Mouse (Mus musculus) limb, embryonic 11.5 days (tissue): Measurements from ENCODE around the gene Armc2. TPM values are rescaled to one million over a fixed set of nuclear protein-coding genes. Genes with fewer than 3 reads are reported as not detected.

Experiments used
- ATAC-seq: fragments of 200-750 bp; cut with Nextera tagmentation; 2 replicates; pipeline ENCODE4 v1.8.0; 2017; ENCODE audit warnings: low read depth; ENCODE audit not compliant: insufficient number of reproducible peaks, low FRiP score, low TSS enrichment
- DNase-seq: peaks from one replicate; pipeline ENCODE4 v3.0.0-alpha.2; 2015; ENCODE audit warnings: low spot score
- H3K27ac ChIP-seq: fragments of 300-500 bp; sonication (generic); replicated peaks from 2 replicates; pipeline ENCODE4 v1.5.1; 2014; ENCODE audit warnings: low read depth, mild to moderate bottlenecking, low read length
- H3K27me3 ChIP-seq: fragments of 300-500 bp; sonication (generic); 2 replicates; pipeline ENCODE4 v1.6.1; 2014; ENCODE audit warnings: mild to moderate bottlenecking, low read length, mixed read lengths; ENCODE audit not compliant: control insufficient read depth, insufficient read depth
- H3K36me3 ChIP-seq: fragments of 300-500 bp; sonication (generic); 2 replicates; pipeline ENCODE4 v1.6.1; 2014; ENCODE audit warnings: mild to moderate bottlenecking, low read length, moderate library complexity, mixed read lengths; ENCODE audit not compliant: control insufficient read depth, insufficient read depth
- H3K4me1 ChIP-seq: fragments of 300-500 bp; sonication (generic); 2 replicates; pipeline ENCODE4 v1.6.1; 2014; ENCODE audit warnings: low read length, mixed read lengths; ENCODE audit not compliant: control insufficient read depth, insufficient read depth
- H3K4me2 ChIP-seq: fragments of 300-500 bp; sonication (generic); 2 replicates; pipeline ENCODE4 v1.6.1; 2014; ENCODE audit warnings: low read depth, mild to moderate bottlenecking, moderate library complexity; ENCODE audit not compliant: severe bottlenecking
- H3K4me3 ChIP-seq: fragments of 300-500 bp; sonication (generic); 2 replicates; pipeline ENCODE4 v1.5.1; 2014; ENCODE audit warnings: low read depth, low read length
- H3K9ac ChIP-seq: fragments of 300-500 bp; sonication (generic); 2 replicates; pipeline ENCODE4 v1.6.1; 2014; ENCODE audit warnings: mild to moderate bottlenecking, low read length
- H3K9me3 ChIP-seq: fragments of 300-500 bp; sonication (generic); 2 replicates; pipeline ENCODE4 v1.6.1; 2016; ENCODE audit warnings: low read length; ENCODE audit not compliant: control insufficient read depth
- WGBS: fragments of 180-500 bp; shearing (Covaris S2); extraction: QIAGEN DNeasy Blood & Tissue Kit; methylation state at CpG from one replicate; pipeline ENCODE4 v1.1.7; 2014; 5-methylcytosine and 5-hydroxymethylcytosine counted together
- polyA plus RNA-seq: library from polyadenylated mRNA; unstranded; fragments of >200 nt; fragmentation: Nextera tagmentation; extraction: Ambion mirVana; gene quantifications from 2 replicates; pipeline ENCODE4 v1.2.1, GENCODE M21; 2014

Gene Armc2
- polyA plus RNA-seq, 1 experiment from 2014 or later: 7.0 TPM

DNA sequence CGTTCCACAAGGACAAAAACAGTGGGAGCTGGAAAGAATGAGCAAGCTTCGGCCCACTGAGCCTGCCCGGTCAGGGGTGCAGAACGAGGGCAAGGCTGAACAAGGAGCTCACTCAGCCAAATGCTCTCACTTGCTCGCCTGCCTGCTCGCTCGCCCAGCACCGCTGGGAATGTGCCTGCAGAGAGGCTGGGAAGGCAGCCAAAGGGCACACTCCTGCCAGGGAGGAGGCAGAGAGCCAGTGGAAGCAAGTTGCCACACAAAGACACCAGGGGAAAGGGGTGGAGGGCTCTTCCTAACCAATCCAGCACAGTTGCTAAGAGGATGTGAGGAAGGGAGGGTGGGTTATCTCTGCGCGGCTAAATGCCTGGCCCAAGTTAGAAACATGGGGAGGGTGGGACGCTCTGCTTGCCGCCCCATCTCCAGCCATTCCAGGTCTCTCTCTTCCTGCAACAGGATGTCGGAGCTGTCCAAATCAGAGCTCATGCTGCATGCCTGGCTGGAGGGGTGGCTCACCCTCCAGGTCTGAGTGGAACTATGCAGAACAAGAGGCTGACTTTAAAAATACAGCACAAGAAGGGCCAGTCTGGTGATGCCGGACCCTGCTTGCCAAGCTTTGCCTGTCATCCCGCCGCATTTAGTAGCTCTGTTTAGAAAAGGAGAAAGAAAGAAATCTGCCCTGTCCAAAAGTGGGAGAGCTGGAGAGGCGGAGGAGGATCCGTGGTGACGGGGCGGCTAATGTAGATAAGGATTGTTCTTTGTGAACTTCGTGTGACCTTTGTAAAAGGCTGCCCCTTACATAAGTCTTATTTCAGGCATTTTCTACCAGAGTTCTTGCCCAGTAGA is 83.4 kb downstream of the Armc2 start:
- DNase-seq (peak; percentile 38), ATAC-seq (no peak)
- Histone ChIP-seq H3K4me3 (no peak overlapping the region), H3K9ac (no peak overlapping the region), H3K4me2 (no peak overlapping the region), H3K36me3 (no peaks in the 10 kb centered on the region), H3K27ac (peak overlapping the region; percentile 38; the same call in 1 of the 2 replicates), H3K4me1 (peaks cover 5% of the 10 kb centered on the region), H3K9me3 (no peaks in the 10 kb centered on the region), H3K27me3 (no peaks in the 10 kb centered on the region)
- 38% methylated on average over 21 of the region's 21 CpGs for WGBS

DNA sequence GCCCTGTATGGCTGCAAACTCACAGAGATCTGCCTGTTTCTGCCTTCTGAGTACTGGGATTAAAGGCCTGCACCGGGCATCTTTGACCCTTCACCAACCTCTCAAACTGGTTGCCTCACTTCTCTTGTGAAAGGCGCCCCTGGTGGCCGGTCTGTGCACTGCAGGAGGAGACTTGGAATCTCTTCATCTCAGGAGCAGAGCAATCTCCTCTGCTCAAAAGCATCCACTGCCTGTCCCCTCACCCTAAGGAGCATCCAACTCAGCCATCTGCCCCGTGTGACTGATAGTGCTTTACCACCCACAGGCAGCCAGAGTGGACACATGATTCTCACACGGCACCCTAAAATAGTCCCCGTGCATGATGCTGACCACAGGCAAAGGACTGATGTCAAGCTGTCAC is 84.7 kb downstream of the Armc2 start:
- Histone ChIP-seq H3K9me3 (no peaks in the 10 kb centered on the region), H3K4me1 (peaks cover 5% of the 10 kb centered on the region), H3K4me3 (no peak overlapping the region), H3K27ac (no peak overlapping the region), H3K36me3 (no peaks in the 10 kb centered on the region), H3K27me3 (no peaks in the 10 kb centered on the region), H3K9ac (no peak overlapping the region), H3K4me2 (no peak overlapping the region)
- peak; percentile 55 for DNase-seq
- WGBS: 65% methylated on average over 6 of the region's 6 CpGs
- ATAC-seq: no peak

DNA sequence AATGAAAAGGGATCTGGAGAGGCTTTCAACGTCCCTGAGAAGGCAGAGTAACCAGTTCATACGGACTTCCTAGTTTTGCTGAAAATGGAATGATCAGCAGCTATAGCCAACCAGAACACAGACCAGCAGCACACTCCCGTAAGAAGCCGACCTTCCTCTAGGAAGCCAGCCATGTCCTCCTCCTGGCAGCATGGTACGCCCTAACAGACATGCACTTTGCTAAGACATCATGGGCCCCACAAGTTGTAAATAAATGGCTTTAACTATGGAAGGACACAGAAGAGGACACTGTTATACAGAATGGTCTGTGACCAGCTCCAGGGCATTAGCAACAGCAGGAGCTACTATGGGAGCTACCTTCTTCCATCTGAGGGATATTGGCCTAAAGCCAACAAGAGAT is 85.3 kb downstream of the Armc2 start:
- H3K27ac ChIP-seq: no peak overlapping the region
- WGBS: 96% methylated on average over 5 of the region's 5 CpGs
- H3K4me1 ChIP-seq: peaks cover 5% of the 10 kb centered on the region
- H3K36me3 ChIP-seq: no peaks in the 10 kb centered on the region
- no peaks in the 10 kb centered on the region for H3K9me3 ChIP-seq
- H3K27me3 ChIP-seq: no peaks in the 10 kb centered on the region
- H3K4me3 ChIP-seq: no peak overlapping the region
- no peak for ATAC-seq
- no peak overlapping the region for H3K4me2 ChIP-seq
- DNase-seq: no peak
- no peak overlapping the region for H3K9ac ChIP-seq

DNA sequence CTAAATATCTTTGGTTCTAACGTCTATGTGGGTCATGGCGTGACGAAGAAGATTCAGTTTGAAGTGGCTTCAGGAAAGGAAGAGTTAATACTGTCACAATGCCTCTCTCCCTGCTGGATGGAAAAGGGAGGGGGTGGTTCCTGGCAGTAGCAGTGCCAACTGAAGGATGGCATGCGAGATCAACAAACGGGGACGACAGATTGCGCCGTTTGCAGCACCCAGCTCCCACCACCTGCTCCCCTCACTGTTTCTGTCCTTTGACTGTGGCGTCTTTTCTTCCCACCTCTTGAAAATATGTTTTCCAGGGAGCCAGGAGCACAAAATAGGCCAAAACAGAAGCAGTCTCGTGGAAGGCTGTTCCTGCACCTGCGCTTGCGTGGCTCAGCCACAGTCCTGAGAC is 86.3 kb downstream of the Armc2 start:
- Histone ChIP-seq H3K27ac (no peak overlapping the region), H3K4me3 (no peak overlapping the region), H3K4me1 (peaks cover 5% of the 10 kb centered on the region), H3K9ac (no peak overlapping the region), H3K36me3 (no peaks in the 10 kb centered on the region), H3K4me2 (no peak overlapping the region), H3K27me3 (no peaks in the 10 kb centered on the region), H3K9me3 (no peaks in the 10 kb centered on the region)
- DNase-seq (no peak), ATAC-seq (no peak)
- WGBS: 88% methylated on average over 12 of the region's 12 CpGs

DNA sequence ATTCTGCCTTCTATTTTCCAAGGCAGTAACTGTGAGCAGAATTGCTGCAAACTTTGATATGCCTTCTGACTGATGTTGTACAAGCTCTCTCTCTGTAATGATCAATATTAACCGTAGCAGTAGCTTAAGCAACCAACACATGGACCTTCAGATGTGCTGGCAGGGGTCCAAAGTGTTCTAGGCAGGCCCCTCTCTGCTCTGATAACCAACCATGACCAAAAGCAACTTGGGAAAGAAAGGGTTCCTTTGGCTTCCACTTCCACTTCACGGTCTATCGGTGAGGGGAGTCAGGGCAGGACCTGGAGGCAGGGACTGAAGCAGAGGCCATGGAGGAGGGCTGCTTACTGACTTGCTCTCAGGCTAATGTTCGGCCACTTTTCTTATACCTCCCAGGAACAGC is 87.3 kb downstream of the Armc2 start:
- Histone ChIP-seq H3K9me3 (no peaks in the 10 kb centered on the region), H3K4me2 (no peak overlapping the region), H3K36me3 (no peaks in the 10 kb centered on the region; the same call in 1 of the 2 replicates), H3K9ac (no peak overlapping the region), H3K27ac (no peak overlapping the region), H3K4me1 (peaks cover 5% of the 10 kb centered on the region), H3K27me3 (no peaks in the 10 kb centered on the region), H3K4me3 (no peak overlapping the region)
- WGBS: 88% methylated on average over 4 of the region's 4 CpGs
- ATAC-seq (no peak), DNase-seq (no peak)

DNA sequence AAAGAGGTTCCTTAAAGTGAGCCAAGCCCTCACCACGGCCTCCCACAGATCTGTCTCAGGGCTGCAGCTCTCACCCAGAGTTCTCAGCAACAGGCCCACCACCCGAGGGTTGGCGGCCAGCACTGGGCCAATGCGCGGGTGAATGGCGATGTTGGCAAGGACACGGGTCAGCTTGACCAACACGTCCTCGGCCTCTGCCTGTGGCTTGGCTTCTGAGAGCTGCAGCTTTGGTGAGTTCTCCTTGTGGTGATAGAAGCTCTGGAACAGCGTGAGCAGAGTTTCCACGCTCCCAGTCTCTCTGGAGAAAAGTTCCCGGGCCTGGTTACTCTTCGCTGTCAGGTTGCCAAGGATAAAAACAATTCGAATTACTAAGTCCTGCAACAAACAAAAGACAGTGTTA is 91.5 kb downstream of the Armc2 start:
- no peak overlapping the region for H3K27ac ChIP-seq
- no peaks in the 10 kb centered on the region; the same call in 1 of the 2 replicates for H3K36me3 ChIP-seq
- ATAC-seq: no peak
- DNase-seq: no peak
- no peak overlapping the region for H3K4me2 ChIP-seq
- H3K9ac ChIP-seq: no peak overlapping the region
- no peaks in the 10 kb centered on the region for H3K27me3 ChIP-seq
- H3K4me1 ChIP-seq: no peaks in the 10 kb centered on the region
- H3K9me3 ChIP-seq: no peaks in the 10 kb centered on the region
- no peak overlapping the region for H3K4me3 ChIP-seq
- 93% methylated on average over 14 of the region's 14 CpGs for WGBS

DNA sequence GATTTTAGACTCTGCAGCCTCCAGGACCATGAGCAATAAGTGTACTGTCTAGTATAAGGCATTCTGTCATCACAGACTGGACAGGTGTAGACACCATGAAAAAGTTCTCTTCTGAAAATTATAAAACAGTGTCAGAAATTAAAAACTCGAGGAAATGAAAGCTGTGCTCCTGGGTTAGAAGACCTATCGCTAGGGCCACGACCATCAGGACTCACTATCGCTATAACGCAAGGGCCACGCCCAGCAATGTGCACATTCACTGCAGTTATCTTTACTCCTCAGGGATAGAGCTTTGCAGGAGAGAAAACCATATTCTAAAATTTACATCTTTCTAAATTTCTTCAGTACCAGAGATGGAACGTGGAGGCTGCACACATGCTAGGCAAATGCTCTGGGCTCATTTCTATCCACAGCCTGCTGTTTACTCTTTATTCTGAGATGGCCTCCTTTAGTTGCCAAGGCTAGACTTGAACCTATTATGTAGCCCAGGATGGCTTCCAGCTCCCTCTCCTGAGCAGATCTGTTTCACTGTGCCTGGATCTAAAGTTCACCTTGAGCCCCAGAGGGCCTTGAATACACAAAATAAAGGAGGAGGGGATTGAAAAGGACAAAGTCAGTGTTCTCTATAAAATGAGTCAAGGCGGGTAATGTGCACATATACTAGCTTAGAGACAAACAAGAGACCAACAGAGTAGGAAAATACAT is 105.8 kb downstream of the Armc2 start:
- Histone ChIP-seq H3K27me3 (no peaks in the 10 kb centered on the region), H3K4me2 (no peak overlapping the region), H3K36me3 (no peaks in the 10 kb centered on the region), H3K9ac (no peak overlapping the region), H3K4me1 (no peaks in the 10 kb centered on the region), H3K27ac (no peak overlapping the region), H3K9me3 (no peaks in the 10 kb centered on the region), H3K4me3 (no peak overlapping the region)
- ATAC-seq (no peak), DNase-seq (no peak)
- 92% methylated on average over 8 of the region's 8 CpGs for WGBS

DNA sequence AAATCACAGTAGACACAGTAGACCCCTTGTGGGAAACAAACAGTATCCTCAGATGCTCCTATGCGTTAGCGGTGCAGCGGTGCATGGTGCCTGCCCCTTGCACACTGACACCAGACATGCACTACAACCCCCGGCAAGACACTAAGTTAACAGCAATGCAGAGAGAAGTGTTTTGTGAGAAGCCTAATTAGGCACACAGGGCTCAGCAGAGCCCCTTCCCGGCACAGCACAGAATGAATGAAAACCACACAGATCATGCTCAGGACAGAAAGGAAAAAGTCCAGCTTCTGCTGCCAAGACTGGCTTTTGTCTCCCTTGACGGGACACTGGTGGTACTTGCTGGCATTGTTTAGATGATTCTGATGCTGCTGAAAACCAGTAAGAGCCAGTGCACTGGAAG is 109.3 kb downstream of the Armc2 start:
- Histone ChIP-seq H3K4me3 (no peak overlapping the region), H3K4me2 (no peak overlapping the region), H3K27ac (no peak overlapping the region), H3K4me1 (no peaks in the 10 kb centered on the region), H3K27me3 (no peaks in the 10 kb centered on the region), H3K36me3 (peaks cover 6% of the 10 kb centered on the region), H3K9me3 (no peaks in the 10 kb centered on the region), H3K9ac (no peak overlapping the region)
- WGBS: 86% methylated on average over 6 of the region's 6 CpGs
- ATAC-seq (no peak), DNase-seq (no peak)
